ENCODE assay signal across 15 mouse cellular contexts in genomic region chr12:111134169-111134568, GRCm38 (mm10). TPM values are rescaled to one million over a fixed set of nuclear protein-coding genes. Genes with fewer than 3 reads are reported as not detected.
DNase-seq lines count a peak whose midpoint lies in the region; ATAC-seq and TF ChIP-seq lines count a peak whose summit lies in the region.
"Had no signal": no experiment of that assay in that cellular context is flagged by ENCODE, and none has a peak within 500 bp of the region (broad histone marks: within the 10 kb centered on the region; RNA-seq: fewer than 3 reads in every experiment).

No protein-coding gene starts in this region.

- H3K27ac ChIP-seq in forebrain, embryonic 13.5 days = peak overlapping the region; percentile 68; the same call in 1 of the 2 replicates
- H3K27ac ChIP-seq in forebrain, embryonic 12.5 days = no peak overlapping the region; the same call in 1 of the 2 replicates
- H3K27ac ChIP-seq in kidney, embryonic 14.5 days (ENCODE audit: low read depth, low read length) = no peak overlapping the region
- H3K27ac ChIP-seq in neural tube, embryonic 15.5 days (replicated peaks) = peak overlapping the region; percentile 54; the same call in 1 of the 2 replicates
- H3K27ac ChIP-seq in thymus, adult 2 months (ENCODE audit: control insufficient read depth, insufficient read depth, low read length) = no peak overlapping the region
- H3K27ac ChIP-seq: liver, embryonic 13.5 days; stomach, postnatal 0 days had no signal

- no peak overlapping the region for H3K9ac ChIP-seq in forebrain, embryonic 13.5 days
- no peak overlapping the region for H3K9ac ChIP-seq in forebrain, embryonic 12.5 days
- H3K9ac ChIP-seq in kidney, embryonic 14.5 days (ENCODE audit: low read depth, low read length) = no peak overlapping the region
- H3K9ac ChIP-seq in neural tube, embryonic 15.5 days (replicated peaks) = no peak overlapping the region
- H3K9ac ChIP-seq: liver, embryonic 13.5 days had no signal

- H3K4me1 ChIP-seq in forebrain, embryonic 13.5 days = peaks cover 13% of the 10 kb centered on the region
- H3K4me1 ChIP-seq in forebrain, embryonic 12.5 days = no peaks in the 10 kb centered on the region
- no peaks in the 10 kb centered on the region for H3K4me1 ChIP-seq in kidney, embryonic 14.5 days (ENCODE audit: control insufficient read depth, insufficient read depth, low read length)
- H3K4me1 ChIP-seq in neural tube, embryonic 15.5 days = 0 out of 2 replicates have a peak, but pooled peaks cover 8% of the 10 kb centered on the region
- H3K4me1 ChIP-seq in thymus, adult 2 months (replicated peaks; ENCODE audit: control insufficient read depth, insufficient read depth, low read length) = no peaks in the 10 kb centered on the region

- H3K4me2 ChIP-seq in forebrain, embryonic 13.5 days = no peak overlapping the region
- H3K4me2 ChIP-seq in forebrain, embryonic 12.5 days = no peak overlapping the region
- H3K4me2 ChIP-seq in kidney, embryonic 14.5 days (replicated peaks; ENCODE audit: low read depth, low read length) = no peak overlapping the region
- no peak overlapping the region for H3K4me2 ChIP-seq in neural tube, embryonic 15.5 days
- H3K4me2 ChIP-seq: liver, embryonic 13.5 days had no signal

- no peaks in the 10 kb centered on the region for H3K36me3 ChIP-seq in forebrain, embryonic 13.5 days (ENCODE audit: poor library complexity, severe bottlenecking)
- no peaks in the 10 kb centered on the region for H3K36me3 ChIP-seq in forebrain, embryonic 12.5 days (replicated peaks)
- no peaks in the 10 kb centered on the region for H3K36me3 ChIP-seq in kidney, embryonic 14.5 days (ENCODE audit: control insufficient read depth, insufficient read depth, low read length)
- H3K36me3 ChIP-seq in neural tube, embryonic 15.5 days = no peaks in the 10 kb centered on the region
- H3K36me3 ChIP-seq in thymus, adult 2 months (ENCODE audit: control insufficient read depth, insufficient read depth, low read length) = no peaks in the 10 kb centered on the region
- H3K36me3 ChIP-seq: G1E; liver, embryonic 13.5 days had no signal

- TF ChIP-seq CTCF in thymus, adult 2 months (IDR thresholded peaks at IDR 0.05; ENCODE audit: borderline replicate concordance, control insufficient read depth, extremely low read depth, insufficient read depth, low read length, poor library complexity) = no peak

- peak; percentile 10 for DNase-seq in kidney, adult 18-20 months
- peak; percentile 15 for DNase-seq in right cerebral cortex, postnatal 4 days
- DNase-seq in right cerebral cortex, postnatal 25 days = no peak
- no peak for DNase-seq in thymus, adult 2 months
- DNase-seq: liver, embryonic 13.5 days; spleen, adult 18-20 months had no signal

- no peaks in the 10 kb centered on the region for H3K27me3 ChIP-seq in forebrain, embryonic 13.5 days
- H3K27me3 ChIP-seq in forebrain, embryonic 12.5 days = no peaks in the 10 kb centered on the region
- no peaks in the 10 kb centered on the region for H3K27me3 ChIP-seq in kidney, embryonic 14.5 days (ENCODE audit: control insufficient read depth, insufficient read depth, low read length)
- H3K27me3 ChIP-seq in neural tube, embryonic 15.5 days (replicated peaks) = no peaks in the 10 kb centered on the region
- no peaks in the 10 kb centered on the region for H3K27me3 ChIP-seq in thymus, adult 2 months (ENCODE audit: control insufficient read depth, insufficient read depth, low read length)
- H3K27me3 ChIP-seq: liver, embryonic 13.5 days had no signal

- 87% methylated on average over 7 of the region's 7 CpGs for WGBS in forebrain, embryonic 13.5 days
- 92% methylated on average over 7 of the region's 7 CpGs for whole genome bisulfite sequencing in forebrain, embryonic 12.5 days
- WGBS in kidney, embryonic 14.5 days = 85% methylated on average over 7 of the region's 7 CpGs
- WGBS in neural tube, embryonic 15.5 days = 78% methylated on average over 7 of the region's 7 CpGs
- WGBS in thymus, adult 2 months = 93% methylated on average over 7 of the region's 7 CpGs

- no peak for ATAC-seq in forebrain, embryonic 13.5 days
- ATAC-seq in forebrain, embryonic 12.5 days (ENCODE audit: low FRiP score) = no peak
- ATAC-seq in kidney, embryonic 14.5 days (ENCODE audit: low FRiP score, low TSS enrichment) = no peak
- no peak for ATAC-seq in neural tube, embryonic 15.5 days (ENCODE audit: low FRiP score)
- ATAC-seq: intestine, postnatal 0 days had no signal

- no peaks in the 10 kb centered on the region for H3K9me3 ChIP-seq in forebrain, embryonic 13.5 days (replicated peaks)
- no peaks in the 10 kb centered on the region for H3K9me3 ChIP-seq in forebrain, embryonic 12.5 days
- H3K9me3 ChIP-seq in kidney, embryonic 14.5 days (ENCODE audit: control insufficient read depth, low read length) = no peaks in the 10 kb centered on the region
- no peaks in the 10 kb centered on the region for H3K9me3 ChIP-seq in neural tube, embryonic 15.5 days (replicated peaks)

- H3K4me3 ChIP-seq in forebrain, embryonic 13.5 days = no peak overlapping the region
- no peak overlapping the region for H3K4me3 ChIP-seq in forebrain, embryonic 12.5 days (replicated peaks)
- H3K4me3 ChIP-seq in kidney, embryonic 14.5 days (ENCODE audit: low read length) = no peak overlapping the region
- no peak overlapping the region for H3K4me3 ChIP-seq in neural tube, embryonic 15.5 days (replicated peaks)
- H3K4me3 ChIP-seq in thymus, adult 2 months (ENCODE audit: control insufficient read depth, insufficient read depth, low read length) = no peak overlapping the region
- H3K4me3 ChIP-seq: erythroblast, embryonic 14.5 days; liver, embryonic 13.5 days had no signal

- TF ChIP-seq POLR2A in thymus, adult 2 months (IDR thresholded peaks at IDR 0.05; ENCODE audit: control insufficient read depth, extremely low read depth, insufficient read depth, low read length, poor library complexity) = no peak

RNA-seq across cellular contexts. Expression of gene Traf3, which starts 32.0 kb away (rescaled TPM):
- polyA plus RNA-seq in forebrain, embryonic 13.5 days (2015; fragmentation: Nextera tagmentation; extraction: Ambion mirVana) = 12.8 and 17.2 TPM in 2 replicates
- polyA plus RNA-seq in forebrain, embryonic 12.5 days (2016; fragmentation: Nextera tagmentation; extraction: Ambion mirVana) = 25.4 and 25.5 TPM in 2 replicates
- 12.5 and 14.0 TPM in 2 replicates for polyA plus RNA-seq in kidney, embryonic 14.5 days (2014; fragmentation: Nextera tagmentation; extraction: Ambion mirVana)
- polyA plus RNA-seq in neural tube, embryonic 15.5 days (2015; fragmentation: Nextera tagmentation; extraction: Ambion mirVana) = 16.9 and 19.0 TPM in 2 replicates
- 40.2 and 45.9 TPM in 2 replicates for polyA plus RNA-seq in thymus, adult 2 months (2012; rRNA removed)
- polyA plus RNA-seq: G1E had no signal

RNA-seq across cellular contexts. Expression of gene 4930595D18Rik, which starts 50.1 kb away (rescaled TPM):
- polyA plus RNA-seq in forebrain, embryonic 13.5 days (2015; fragmentation: Nextera tagmentation; extraction: Ambion mirVana) = 0.21 TPM in 1 of 2 replicates, not detected in the other
- polyA plus RNA-seq in forebrain, embryonic 12.5 days (2016; fragmentation: Nextera tagmentation; extraction: Ambion mirVana) = not detected in 2 replicates
- not detected in 2 replicates for polyA plus RNA-seq in kidney, embryonic 14.5 days (2014; fragmentation: Nextera tagmentation; extraction: Ambion mirVana)
- polyA plus RNA-seq in neural tube, embryonic 15.5 days (2015; fragmentation: Nextera tagmentation; extraction: Ambion mirVana) = not detected in 2 replicates
- polyA plus RNA-seq in thymus, adult 2 months (2012; rRNA removed) = not detected in 2 replicates
- polyA plus RNA-seq: C2C12; erythroblast, embryonic 14.5 days; G1E; intestine, postnatal 0 days; liver, embryonic 13.5 days; stomach, postnatal 0 days had no signal

Comparison
In these comparisons a context has a peak if more than half of its experiments do, and no peak if none do; other contexts are left out.
1. H3K27ac ChIP-seq: peak in forebrain, embryonic 13.5 days (single experiment) and neural tube, embryonic 15.5 days (single experiment); none in forebrain, embryonic 12.5 days (single experiment), kidney, embryonic 14.5 days (single experiment) and thymus, adult 2 months (single experiment).
2. DNase-seq: peak in kidney, adult 18-20 months (single experiment) and right cerebral cortex, postnatal 4 days (single experiment); none in right cerebral cortex, postnatal 25 days (single experiment) and thymus, adult 2 months (single experiment).